Mouse (Mus musculus) kidney, postnatal 14 days (tissue): ENCODE results near the gene Aipl1.
"Not testable (repeated sequence)": the region's sequence is repeated elsewhere in the genome, so short reads cannot be mapped to it uniquely, and the experiment has no call there.

Source experiments
- DNase-seq: peaks from one replicate; pipeline ENCODE4 v3.0.0; 2022; ENCODE audit warnings: mixed read lengths

The Aipl1 gene

GRCm38 (mm10) chr11:72016518-72017252, 20.6 kb downstream of the Aipl1 start:
- no peak for DNase-seq

DNA sequence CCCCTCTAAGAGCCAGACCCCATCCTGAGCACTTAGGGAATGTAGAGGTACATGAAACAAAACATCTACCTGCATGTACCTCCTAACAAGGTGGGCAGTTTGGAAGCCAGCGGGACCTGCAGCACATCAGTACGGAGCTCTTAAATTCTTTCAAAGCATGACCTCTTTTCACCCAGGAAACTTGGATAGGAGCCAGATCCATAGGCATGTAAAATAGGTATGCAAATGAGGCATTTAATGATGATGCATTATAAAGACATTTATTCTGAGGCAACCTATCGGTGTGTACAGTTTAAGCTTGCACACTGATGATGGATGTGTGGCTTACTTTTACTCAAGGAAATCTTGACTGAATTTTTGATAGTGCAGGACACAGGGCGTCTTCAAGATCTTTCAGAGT, 22.6 kb downstream of the Aipl1 start:
- no peak for DNase-seq

- no peak for DNase-seq
These were observed 25.4 kb downstream of the Aipl1 start for GRCm38 (mm10) chr11:72011955-72012354.

DNA sequence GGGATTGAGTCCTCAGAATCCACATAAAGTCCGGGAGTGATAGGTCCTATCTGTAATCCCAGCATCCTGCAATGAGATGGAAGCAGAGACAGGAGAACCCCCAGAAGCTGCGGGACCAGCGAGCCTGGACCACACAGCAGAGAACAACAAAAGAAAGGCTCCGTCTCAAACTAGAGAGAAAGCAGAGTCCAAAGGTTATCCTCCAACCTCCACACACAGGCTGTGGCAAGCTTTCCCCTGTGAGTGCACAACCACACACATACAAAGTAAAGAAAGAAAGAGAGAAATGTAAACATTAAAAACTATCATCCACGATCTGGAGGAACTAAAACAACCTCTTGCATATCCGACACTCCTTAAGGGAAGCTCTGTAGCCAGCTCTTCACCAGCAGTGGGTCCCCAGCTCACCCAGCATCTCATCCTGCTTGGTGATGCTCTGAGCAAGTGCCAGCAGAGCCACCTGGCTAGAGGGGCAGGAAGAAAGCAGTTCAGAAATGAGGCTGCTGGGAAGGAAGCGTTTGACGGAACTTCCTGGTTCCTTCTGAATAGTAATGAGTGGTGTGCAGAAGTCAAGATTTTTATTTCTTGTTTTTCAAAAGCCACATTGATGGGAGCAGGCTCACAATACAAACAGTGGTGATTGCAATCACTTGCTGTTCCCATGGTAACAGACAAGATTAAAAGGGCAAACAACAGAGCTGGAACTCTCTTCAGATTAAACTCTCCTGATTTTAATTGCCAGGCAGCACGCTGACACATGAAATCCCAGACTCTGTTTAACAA, 26.2 kb downstream of the Aipl1 start:
- no peak for DNase-seq

- no peak for DNase-seq
These were observed 26.9 kb downstream of the Aipl1 start for GRCm38 (mm10) chr11:72010367-72010766.

- no peak for DNase-seq
These were observed 31.8 kb downstream of the Aipl1 start for GRCm38 (mm10) chr11:72005547-72005946.

- DNase-seq = no peak
These were observed 34.1 kb downstream of the Aipl1 start for GRCm38 (mm10) chr11:72003171-72003570.

DNA sequence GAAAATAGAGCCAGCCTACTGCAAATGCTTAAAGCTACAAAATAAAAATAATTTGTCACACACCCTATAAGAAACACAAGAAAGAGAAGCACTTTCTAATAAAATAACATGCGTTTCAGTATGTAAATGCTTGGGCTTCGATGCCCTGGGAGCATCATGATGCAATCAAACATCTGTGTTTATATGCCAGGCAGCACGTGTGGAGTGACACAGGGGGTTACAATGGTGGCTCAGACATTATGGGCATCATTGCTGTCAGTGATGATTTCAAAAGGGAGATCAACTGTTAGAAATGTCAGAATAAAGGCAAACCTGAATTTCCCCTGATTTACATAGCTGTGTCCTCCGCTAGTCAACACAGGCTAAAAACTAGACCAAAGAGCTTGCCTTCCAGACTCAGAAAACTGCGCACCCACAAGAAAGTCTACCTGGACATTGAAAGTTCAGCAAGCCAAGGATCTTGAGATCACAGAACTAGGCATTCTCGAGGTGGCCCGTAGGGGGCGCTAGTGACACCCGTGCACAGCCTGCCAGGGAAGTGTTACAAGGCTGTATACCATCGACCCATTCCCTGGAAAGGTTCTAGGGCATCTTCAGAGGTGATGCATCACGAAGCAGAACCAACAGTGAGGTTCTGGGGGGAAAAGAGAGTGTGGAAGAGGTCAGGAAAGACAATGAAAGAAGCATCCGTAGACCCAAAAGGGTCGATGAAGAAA, 35.0 kb downstream of the Aipl1 start:
- DNase-seq = no peak

DNA sequence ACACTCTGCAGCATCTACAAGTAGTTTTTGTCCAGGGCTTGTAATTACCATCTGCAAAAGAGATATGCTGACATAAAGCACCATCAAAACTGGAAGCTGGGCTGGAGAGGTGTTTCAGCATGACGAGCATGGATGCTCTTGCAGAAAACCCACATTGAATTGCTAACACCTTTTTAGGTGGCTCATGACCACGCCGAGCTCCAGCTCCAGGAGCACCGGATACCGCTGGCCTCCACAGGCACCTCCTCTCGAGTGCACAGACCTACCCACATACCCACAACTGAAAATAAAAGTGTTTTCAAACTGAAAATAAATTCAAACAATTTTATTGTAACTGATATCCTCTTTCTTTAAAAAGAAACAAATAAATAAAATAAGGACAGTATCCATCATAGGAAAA, 37.1 kb downstream of the Aipl1 start:
- DNase-seq = no peak

DNA sequence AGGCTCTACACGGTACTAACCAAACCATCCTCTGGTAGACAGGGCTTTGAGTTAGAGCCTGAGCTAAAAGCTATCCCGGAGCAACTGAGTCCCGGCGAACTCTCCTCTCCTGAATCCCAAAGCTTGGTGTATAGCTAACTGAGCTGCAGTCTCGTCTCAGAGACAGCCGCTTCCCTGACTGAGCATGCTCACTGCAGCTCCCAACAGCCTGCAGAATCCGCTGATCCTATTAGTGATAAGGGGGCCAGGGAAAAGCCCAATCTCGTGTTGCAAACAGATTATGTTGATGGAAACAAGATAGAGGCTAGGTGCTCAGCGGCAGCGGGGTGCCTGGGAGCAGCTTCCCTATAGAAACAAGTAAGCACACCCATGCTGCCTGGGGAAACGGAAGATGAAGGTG, 40.5 kb downstream of the Aipl1 start:
- DNase-seq = no peak

DNA sequence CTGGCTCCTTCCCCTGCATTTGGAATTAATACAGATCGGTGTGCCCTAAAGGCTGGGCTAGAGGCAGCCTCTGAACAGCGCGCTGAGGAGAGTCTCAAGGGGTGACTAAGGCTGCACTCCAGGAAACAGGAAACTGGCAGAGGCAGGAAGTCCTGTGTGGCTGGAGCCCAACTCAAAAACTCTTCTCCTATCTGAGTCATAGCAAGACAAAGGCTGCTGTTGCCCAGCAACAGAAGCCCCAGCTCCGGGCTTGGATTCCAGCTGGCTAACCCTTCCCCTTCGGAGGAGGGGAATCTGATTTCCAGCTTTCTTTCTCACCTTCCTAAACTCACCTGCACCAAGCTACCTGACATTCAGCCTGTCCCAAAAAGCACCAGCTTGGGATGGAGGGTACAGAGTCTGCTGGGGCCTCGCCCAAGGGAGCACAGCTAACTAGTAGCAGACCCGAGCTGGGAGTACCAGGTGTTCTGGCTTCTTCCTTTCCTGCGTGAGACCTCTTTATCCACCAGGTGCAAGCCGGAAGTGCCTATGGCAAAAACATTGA, 41.3 kb downstream of the Aipl1 start:
- DNase-seq = peak; percentile 77

DNA sequence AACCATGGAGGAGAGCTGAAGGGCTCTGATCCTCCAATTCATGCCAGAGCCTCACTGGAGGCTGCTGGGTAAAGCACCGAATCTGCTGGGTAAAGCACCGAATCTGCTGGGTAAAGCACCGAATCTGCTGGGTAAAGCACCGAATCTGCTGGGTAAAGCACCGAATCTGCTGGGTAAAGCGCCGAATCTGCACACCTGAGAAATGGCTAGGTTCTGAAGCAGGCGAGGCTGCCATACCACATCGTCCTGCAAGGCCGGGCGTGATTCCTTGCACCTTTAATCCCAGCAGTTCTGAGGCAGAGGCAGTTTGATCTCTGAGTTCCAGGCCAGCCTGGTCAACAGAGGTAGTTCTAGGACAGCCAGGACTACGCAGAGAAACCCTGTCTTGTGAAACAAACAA, 44.9 kb downstream of the Aipl1 start:
- no peak for DNase-seq

DNA sequence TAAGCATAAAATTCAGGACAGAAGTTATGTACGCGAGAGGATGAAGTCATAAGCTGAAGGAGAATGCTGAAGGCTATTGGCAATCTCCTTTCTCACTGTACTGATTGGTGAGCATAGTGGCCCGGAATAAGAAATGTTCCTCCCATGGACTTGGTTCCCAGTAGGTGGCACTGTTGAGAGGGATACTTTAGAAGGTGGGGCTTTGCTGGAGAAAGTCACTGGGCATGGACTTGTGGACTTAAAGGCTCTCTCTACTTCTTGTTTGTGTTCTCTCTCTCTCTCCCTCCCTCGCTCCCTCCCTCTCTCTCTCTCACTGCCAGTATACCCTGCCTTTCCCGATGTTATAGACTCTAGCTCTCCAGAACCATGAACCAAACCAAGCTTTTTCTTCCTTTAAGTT, 45.8 kb downstream of the Aipl1 start:
- peak; percentile 59 for DNase-seq

- not testable (repeated sequence) for DNase-seq
These were observed 47.9 kb downstream of the Aipl1 start for GRCm38 (mm10) chr11:71989407-71989806.

GRCm38 (mm10) chr11:71987159-71988150, 49.9 kb downstream of the Aipl1 start:
- no peak for DNase-seq

DNA sequence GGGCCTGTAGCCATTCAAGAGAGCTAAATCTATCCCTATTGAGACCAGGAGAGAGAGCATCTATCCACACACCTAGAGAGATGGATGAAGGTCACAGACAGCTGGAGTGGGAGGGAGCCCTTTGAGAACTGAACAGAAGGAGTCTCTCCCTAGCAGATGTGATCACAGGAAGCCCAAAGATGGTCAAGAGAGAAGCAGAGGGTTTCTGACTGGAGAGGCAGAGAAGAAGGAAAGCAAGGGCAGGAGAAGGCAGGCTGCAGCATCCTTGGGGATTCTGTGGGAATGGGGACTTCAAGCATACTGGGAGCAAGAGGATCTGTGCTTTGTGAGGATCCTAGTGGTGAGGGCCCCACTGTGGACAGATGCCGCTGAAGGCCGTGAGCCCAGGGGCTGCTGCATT, 51.5 kb downstream of the Aipl1 start:
- no peak for DNase-seq

DNA sequence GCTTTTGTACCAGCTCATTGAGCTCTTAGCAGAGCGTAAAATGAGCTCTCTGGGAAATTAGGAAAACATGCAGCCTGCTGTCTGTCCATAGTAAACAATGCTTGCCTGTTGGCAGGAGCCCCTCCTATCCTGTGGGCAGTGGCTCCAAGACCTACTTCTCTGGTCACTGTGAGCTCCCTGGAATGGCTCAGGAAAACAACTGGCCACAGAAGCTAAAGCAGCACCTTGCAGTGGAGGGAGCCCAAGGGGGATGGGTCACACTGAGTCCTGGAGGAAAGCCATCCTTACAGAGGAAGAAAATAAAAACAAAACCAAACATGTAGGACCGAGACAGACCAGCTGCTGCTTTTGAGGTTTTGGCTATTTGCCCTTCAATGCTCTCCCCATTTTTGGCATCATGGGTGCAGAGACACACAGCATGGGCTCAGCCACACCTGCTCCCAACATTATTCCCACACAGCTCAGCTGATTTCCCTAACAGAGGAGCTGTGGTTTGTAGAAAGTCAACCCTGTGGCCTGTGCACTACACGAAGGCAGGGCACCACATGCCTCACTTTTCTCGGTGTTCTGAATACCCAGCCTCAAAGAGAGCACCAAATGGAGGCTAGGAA, 52.1 kb downstream of the Aipl1 start:
- no peak for DNase-seq

DNA sequence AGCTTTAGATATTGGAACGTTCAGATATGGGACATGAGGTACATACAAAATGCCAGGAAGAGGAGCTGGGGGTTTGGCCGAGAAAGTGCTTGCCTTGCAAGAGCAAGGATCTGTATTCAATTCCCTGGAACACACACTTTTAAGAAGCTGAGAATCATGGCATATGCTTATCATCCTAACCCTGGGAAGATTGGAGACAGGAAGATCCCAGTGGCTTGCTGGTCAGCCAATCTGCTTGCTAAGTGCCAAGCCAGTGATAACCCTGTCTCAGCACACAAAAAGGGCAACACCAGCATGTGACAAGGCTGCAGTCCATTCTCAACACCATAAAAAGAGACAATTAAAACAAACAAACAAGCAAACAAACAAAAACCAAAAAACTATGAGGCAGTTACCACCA, 53.2 kb downstream of the Aipl1 start:
- no peak for DNase-seq
